Mouse (Mus musculus) MEL (cell line): ENCODE measurements around the gene Atxn7l3b.

ENCODE experiments used
- BHLHE40 ChIP-seq: IDR thresholded peaks from 2 replicates; pipeline ENCODE4 v1.6.1; 2012; ENCODE audit warnings: low read depth, mild to moderate bottlenecking, inconsistent platforms, low read length, improper control_type of control experiment, borderline replicate concordance
- CTCF ChIP-seq, 3 experiments: IDR thresholded peaks in 2 of 3; conservative IDR thresholded peaks in 1 of 3; 2 replicates each; pipeline ENCODE4 v1.5.1; 2011 to 2012; ENCODE audit warnings: low read length in 3 of 3, low read depth in 2 of 3, mild to moderate bottlenecking in 2 of 3, improper control_type of control experiment in 1 of 3, inconsistent platforms in 1 of 3, mixed read lengths in 1 of 3, moderate library complexity in 1 of 3; ENCODE audit not compliant: control insufficient read depth in 1 of 3, insufficient read depth in 1 of 3, poor library complexity in 1 of 3, severe bottlenecking in 1 of 3
- EP300 ChIP-seq, 2 experiments: IDR thresholded peaks; 2 replicates each; pipeline ENCODE4 v1.6.1; 2011; ENCODE audit warnings: improper control_type of control experiment in 2 of 2, low read length in 2 of 2, low read depth in 1 of 2, mild to moderate bottlenecking in 1 of 2
- HCFC1 ChIP-seq: IDR thresholded peaks from 2 replicates; pipeline ENCODE4 v1.6.1; 2012; ENCODE audit warnings: low read depth, mild to moderate bottlenecking, inconsistent platforms, low read length, improper control_type of control experiment, moderate library complexity
- JUND ChIP-seq: IDR thresholded peaks from 2 replicates; pipeline ENCODE4 v1.6.1; 2011; ENCODE audit warnings: low read depth, mild to moderate bottlenecking, improper control_type of control experiment, low read length
- MAFK ChIP-seq: IDR thresholded peaks from 2 replicates; pipeline ENCODE4 v1.6.1; 2011; ENCODE audit warnings: low read depth, mild to moderate bottlenecking, low read length, improper control_type of control experiment, borderline replicate concordance
- MEF2A ChIP-seq: IDR thresholded peaks from 2 replicates; pipeline ENCODE4 v1.6.1; 2014; ENCODE audit warnings: low read depth, mild to moderate bottlenecking, inconsistent platforms, low read length, improper control_type of control experiment; ENCODE audit not compliant: poor library complexity, insufficient replicate concordance, severe bottlenecking; ENCODE audit errors: extremely low read depth
- POLR2A ChIP-seq, 2 experiments: IDR thresholded peaks; 2 replicates each; pipeline ENCODE4 v1.6.1; 2011 to 2012; ENCODE audit warnings: low read length in 2 of 2, mild to moderate bottlenecking in 2 of 2, control low read depth in 1 of 2, improper control_type of control experiment in 1 of 2, low read depth in 1 of 2, moderate library complexity in 1 of 2; ENCODE audit not compliant: control insufficient read depth in 1 of 2, insufficient read depth in 1 of 2, poor library complexity in 1 of 2
- TAL1 ChIP-seq: IDR thresholded peaks from 2 replicates; pipeline ENCODE4 v1.6.1; 2012; ENCODE audit warnings: mild to moderate bottlenecking, inconsistent platforms, low read length, moderate library complexity, mixed read lengths
- USF2 ChIP-seq, 2 experiments: IDR thresholded peaks; 2 replicates each; pipeline ENCODE4 v1.6.1; 2011 to 2012; ENCODE audit warnings: improper control_type of control experiment in 2 of 2, low read length in 2 of 2, borderline replicate concordance in 1 of 2, inconsistent platforms in 1 of 2, low read depth in 1 of 2, mild to moderate bottlenecking in 1 of 2; ENCODE audit not compliant: insufficient read depth in 1 of 2
- ZKSCAN1 ChIP-seq: IDR thresholded peaks from 2 replicates; pipeline ENCODE4 v1.6.1; 2012; ENCODE audit warnings: low read depth, mild to moderate bottlenecking, inconsistent platforms, low read length, improper control_type of control experiment, moderate library complexity
- ZNF384 ChIP-seq: IDR thresholded peaks from 2 replicates; pipeline ENCODE4 v1.6.1; 2012; ENCODE audit warnings: low read depth, mild to moderate bottlenecking, inconsistent platforms, low read length, improper control_type of control experiment

DNA sequence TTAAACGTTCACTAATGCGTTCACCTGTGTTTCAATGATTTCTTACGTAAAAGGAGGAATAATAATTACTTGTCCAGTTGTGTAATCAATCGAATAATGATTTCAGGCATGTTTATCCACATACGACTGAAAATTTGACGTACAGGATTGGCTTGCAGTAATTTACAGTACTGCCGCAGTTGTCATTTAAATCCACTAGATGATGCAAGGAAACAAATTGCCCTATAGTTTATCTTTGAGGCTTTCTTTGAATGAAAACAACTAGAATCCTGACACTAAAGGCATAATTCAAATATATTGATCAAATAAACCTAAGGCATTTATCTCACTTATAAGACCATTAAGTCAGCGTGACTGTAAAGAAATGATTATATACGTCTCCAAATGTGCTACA lies 418 bp upstream of the Atxn7l3b start:
- TF ChIP-seq ZNF384 (no peak), CTCF (IDR thresholded peaks at IDR 0.05 in 2 of 3, conservative IDR thresholded peaks at IDR 0.05 in 1 of 3; ENCODE audit: control insufficient read depth in 1 of 3, insufficient read depth in 1 of 3, low read depth in 2 of 3, low read length in 3 of 3, poor library complexity in 1 of 3, severe bottlenecking in 1 of 3) (no peak), MAFK (no peak), POLR2A (IDR thresholded peaks at IDR 0.05; ENCODE audit: control insufficient read depth in 1 of 2, insufficient read depth in 1 of 2, low read depth in 1 of 2, low read length in 2 of 2, poor library complexity in 1 of 2) (no peak), EP300 (IDR thresholded peaks at IDR 0.05; ENCODE audit: low read depth in 1 of 2, low read length in 2 of 2) (no peak), ZKSCAN1 (no peak), HCFC1 (no peak), BHLHE40 (no peak), TAL1 (no peak), JUND (no peak), MEF2A (no peak), USF2 (IDR thresholded peaks at IDR 0.05; ENCODE audit: borderline replicate concordance in 1 of 2, insufficient read depth in 1 of 2, low read depth in 1 of 2, low read length in 2 of 2) (no peak)
